Mouse (Mus musculus) myocyte (in vitro differentiated cells): ENCODE results near the gene Wnt7b.
A peak's percentile ranks its signal among the peaks of the same experiment; 100 is the strongest.

Source experiments
- E2F4 ChIP-seq: IDR thresholded peaks from one replicate; pipeline ENCODE4 v1.6.1; 2011; ENCODE audit warnings: mild to moderate bottlenecking, control low read depth, moderate library complexity; ENCODE audit not compliant: insufficient read depth
- MYOG ChIP-seq, 3 experiments: IDR thresholded peaks; one replicate each; pipeline ENCODE4 v1.6.1; 2011; ENCODE audit warnings: control low read depth in 2 of 3, low read depth in 2 of 3, mild to moderate bottlenecking in 2 of 3; ENCODE audit not compliant: insufficient read length in 2 of 3, control insufficient read depth in 1 of 3, insufficient read depth in 1 of 3
- POLR2A ChIP-seq: IDR thresholded peaks from one replicate; pipeline ENCODE4 v1.6.1; 2011; ENCODE audit warnings: low read depth, mild to moderate bottlenecking, control low read depth, moderate library complexity; ENCODE audit not compliant: insufficient read length
- SRF ChIP-seq: IDR thresholded peaks from one replicate; pipeline ENCODE4 v1.6.1; 2011; ENCODE audit warnings: low read depth; ENCODE audit not compliant: control insufficient read depth, insufficient read length
- TCF3 ChIP-seq: IDR thresholded peaks from one replicate; pipeline ENCODE4 v1.6.1; 2011; ENCODE audit warnings: low read depth, control low read depth; ENCODE audit not compliant: insufficient read length
- USF1 ChIP-seq: IDR thresholded peaks from one replicate; pipeline ENCODE4 v1.6.1; 2011; ENCODE audit warnings: low read depth, mild to moderate bottlenecking, control low read depth, moderate library complexity

DNA sequence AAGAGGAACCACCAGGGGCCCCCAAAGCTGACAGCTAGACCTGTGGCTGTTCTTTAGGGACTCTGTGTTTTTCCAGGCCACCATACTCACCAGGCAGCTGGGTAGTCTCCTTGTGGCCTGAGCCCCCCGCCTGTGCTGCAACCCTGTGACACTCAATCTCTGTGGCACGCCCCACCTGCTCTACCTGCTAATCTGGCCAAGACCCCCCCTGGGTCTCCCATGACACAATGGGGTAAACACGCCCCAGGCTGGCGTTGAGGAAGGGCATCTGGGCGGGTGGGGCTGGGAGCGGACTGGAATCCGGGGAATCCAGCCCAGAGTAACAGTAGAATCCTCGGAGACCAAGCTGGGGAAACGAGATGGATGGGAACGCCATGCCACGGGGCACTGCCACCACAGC, 21.4 kb downstream of the Wnt7b start:
- TF ChIP-seq USF1, result no peak
- no peak for TF ChIP-seq POLR2A
- no peak for TF ChIP-seq TCF3
- no peak for TF ChIP-seq SRF
- TF ChIP-seq E2F4, result no peak
- peak in 1 of 3 experiments; percentile 52 for TF ChIP-seq MYOG (IDR thresholded peaks at IDR 0.05; ENCODE audit: control insufficient read depth in 1 of 3, insufficient read depth in 1 of 3, insufficient read length in 2 of 3, low read depth in 2 of 3)
